12 mouse cellular contexts compared by ENCODE assay signal in genomic region chr11:120148201-120148855, GRCm38 (mm10).
"Had no signal": no experiment of that assay in that cellular context is flagged by ENCODE, and none has a peak within 500 bp of the region (broad histone marks: within the 10 kb centered on the region; RNA-seq: fewer than 3 reads in every experiment).

No protein-coding gene starts in this region.

- DNase-seq: left cerebral cortex, postnatal 4 days; lung, adult 18-20 months; lung, postnatal 36 days; midbrain, embryonic 14.5 days had no signal

- H3K9ac ChIP-seq: limb, embryonic 13.5 days; liver, embryonic 14.5 days; neural tube, embryonic 15.5 days had no signal

- H3K27ac ChIP-seq: limb, embryonic 13.5 days; liver, embryonic 14.5 days; midbrain, embryonic 10.5 days; neural tube, embryonic 15.5 days; stomach, postnatal 0 days had no signal

- H3K9me3 ChIP-seq: limb, embryonic 13.5 days; midbrain, embryonic 10.5 days; neural tube, embryonic 15.5 days had no signal

- H3K4me3 ChIP-seq: limb, embryonic 13.5 days; myocyte; neural tube, embryonic 15.5 days had no signal

- ATAC-seq: inflammation-experienced regulatory T-cells, adult 6 months; intestine, postnatal 0 days had no signal

- H3K4me2 ChIP-seq: limb, embryonic 13.5 days had no signal

- H3K27me3 ChIP-seq: limb, embryonic 13.5 days; neural tube, embryonic 15.5 days had no signal
